Mouse (Mus musculus) cerebellum, adult (tissue): ENCODE measurements around the gene Cpt1b.
"Not testable (repeated sequence)": the region's sequence is repeated elsewhere in the genome, so short reads cannot be mapped to it uniquely, and the experiment has no call there.

ENCODE experiments used
- ATAC-seq: cut with Nextera tagmentation; 2 replicates; pipeline ENCODE4 v1.9.2; 2017; ENCODE audit warnings: mild to moderate bottlenecking, moderate library complexity, mixed read lengths; ENCODE audit not compliant: insufficient number of reproducible peaks, low FRiP score, low TSS enrichment

Cpt1b gene

DNA sequence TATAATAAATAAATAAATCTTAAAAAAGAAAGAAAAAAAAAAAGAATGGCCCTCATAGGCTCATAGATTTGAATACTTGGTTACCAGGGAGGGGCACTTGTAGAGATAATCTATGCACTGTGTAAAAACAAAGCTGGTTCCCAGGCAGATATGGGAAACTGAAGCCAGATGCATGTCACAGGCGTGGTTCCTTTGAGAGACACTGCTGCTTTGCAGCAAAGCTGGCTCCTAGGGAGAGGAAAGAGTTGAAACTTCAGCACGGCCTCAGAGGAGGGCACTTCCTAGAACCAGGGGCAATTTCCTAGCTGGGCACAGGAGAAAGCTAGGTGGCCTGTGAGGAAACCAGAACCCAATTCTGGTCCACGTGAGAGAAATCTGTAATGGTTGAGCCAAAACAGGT lies 8.5 kb upstream of the Cpt1b start:
- ATAC-seq, result no peak

DNA sequence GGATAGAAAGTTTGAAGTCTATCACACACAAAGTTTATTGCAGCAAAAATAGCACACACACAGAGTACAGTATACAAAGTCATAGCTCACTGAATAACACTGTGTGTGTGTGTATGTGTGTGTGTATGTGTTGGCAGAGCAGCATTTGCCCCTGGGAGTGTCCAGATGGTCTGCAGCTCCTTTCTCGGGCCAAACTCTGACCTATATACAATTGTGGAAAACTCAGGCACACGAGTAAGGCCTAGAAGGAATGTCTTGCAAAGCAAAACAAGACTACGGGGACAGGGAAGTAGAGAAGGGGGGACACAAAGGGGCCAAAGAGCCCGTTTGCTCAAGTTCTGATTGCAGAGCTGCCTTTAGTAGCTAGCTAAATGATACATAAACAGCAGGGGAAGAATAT lies 7.3 kb upstream of the Cpt1b start:
- no peak for ATAC-seq

DNA sequence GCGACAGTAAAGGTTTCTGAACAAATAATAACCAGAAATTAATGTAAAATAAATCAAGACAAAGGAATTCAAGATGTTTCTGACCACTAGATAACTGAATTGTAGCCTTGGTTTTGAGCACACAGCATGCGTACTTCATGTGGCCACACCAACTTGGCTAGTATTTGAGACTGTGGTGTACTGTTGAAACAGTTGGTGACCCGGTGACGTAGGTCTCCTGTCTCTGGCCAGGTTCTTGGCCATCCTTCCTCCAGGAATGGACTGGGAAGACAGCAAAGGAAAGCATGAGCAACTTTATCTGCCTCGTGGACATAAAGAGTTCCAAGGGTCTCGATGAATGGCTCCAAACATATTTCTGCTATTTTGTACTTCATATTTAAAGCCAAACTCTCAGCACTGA lies 6.1 kb upstream of the Cpt1b start:
- ATAC-seq, result no peak

DNA sequence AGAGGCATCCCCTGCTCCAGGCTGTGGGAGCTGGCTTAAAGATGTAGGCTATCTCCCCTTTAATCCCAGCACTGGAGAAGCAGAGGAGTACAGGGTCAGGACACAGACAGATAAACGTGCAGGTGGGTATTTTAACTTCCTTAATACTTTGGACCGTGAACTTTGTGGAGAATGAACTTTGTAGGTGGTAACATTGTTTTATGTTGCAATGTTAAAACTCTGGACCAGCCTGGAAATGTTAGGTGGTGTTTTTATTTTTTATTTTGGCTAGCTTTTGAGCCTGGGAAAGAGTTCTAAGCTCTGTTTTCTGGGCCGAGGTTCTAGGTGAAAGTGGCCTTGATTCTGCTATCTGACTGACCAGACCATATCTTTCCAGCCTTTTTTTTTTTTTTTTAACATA lies 5.6 kb upstream of the Cpt1b start:
- ATAC-seq, result no peak

DNA sequence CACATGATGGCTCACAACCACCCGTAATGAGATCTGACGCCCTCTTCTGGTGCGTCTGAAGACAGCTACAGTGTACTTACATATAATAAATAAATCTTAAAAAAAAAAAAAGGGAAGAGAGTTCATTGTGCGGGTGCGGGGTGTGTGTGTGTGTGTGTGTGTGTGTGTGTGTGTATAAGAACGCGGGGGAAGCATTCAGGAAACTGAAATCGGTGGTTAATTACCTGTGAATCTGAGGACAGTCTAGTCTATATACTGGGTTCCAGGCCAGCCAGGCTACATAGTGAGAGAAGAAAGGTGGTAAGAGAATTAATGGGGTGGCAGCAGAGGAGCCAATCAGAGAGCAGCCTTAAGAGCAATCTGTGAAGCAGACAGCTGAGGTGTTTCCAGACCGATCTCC lies 5.1 kb upstream of the Cpt1b start:
- not testable (repeated sequence) for ATAC-seq

DNA sequence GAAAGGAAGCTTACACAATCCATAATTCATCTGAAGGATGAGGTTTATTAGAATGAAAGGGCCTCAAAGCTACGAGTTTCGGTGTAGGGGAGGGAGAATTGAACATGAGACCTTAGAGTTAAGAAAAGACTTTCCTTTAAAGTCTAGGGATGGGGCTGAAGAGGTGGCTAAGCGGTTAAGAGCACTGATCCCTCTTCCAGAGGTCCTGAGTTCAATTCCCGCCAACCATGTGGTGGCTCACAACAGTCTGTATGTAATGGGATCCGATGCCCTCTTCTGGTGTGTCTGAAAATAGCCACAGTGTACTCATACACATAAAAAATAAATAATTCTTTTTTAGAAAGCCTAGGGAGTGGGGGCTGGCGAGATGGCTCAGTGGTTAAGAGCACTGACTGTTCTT lies 4.7 kb upstream of the Cpt1b start:
- ATAC-seq, result no peak

DNA sequence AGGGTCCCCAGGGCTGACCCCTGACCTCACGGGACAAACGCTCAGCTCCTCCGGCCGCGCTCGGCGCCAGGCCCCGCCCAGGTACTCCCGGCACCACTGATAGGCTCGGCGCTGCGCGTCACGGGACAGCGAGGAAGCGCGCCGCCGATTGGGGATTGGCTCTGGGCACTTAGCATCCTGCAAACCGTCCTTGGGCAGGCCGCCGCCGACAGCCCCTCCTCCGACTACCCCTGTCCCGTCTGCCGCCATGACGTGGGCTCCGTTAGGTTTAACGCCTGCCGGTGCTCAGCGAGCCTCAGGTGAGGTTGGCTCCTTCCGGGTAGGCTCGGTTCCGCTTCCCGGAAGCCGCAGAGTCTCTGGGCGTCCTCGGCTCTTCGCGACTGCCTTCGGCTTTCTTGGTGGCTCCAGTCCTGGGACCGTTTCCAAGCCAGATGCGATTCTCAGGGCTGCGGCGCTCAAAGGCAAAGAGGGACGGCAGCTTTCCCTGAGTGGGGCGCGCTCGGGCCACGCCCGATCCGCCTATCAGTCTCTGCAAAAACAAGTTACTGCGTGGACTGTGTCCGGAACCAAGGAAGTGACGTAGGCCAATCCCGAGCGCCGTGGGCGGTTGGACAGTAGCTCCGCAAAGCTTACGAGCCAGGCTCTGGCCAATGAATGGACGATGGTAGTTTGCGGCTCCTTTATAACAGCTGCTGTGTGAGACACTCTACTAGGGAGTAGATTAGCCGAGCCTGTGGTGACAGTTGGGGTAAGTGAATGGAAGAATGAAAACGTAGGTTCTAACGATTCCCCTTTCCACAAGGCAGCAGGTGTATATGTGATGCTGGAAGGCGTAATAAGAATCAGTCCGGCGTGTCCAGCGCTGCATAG lies 3.9 kb upstream of the Cpt1b start, which contains the start of the genes C730034F03Rik, Gm44502 and Chkb:
C730034F03Rik (plus strand) TSS at position 238 of the 870 bp plus-strand sequence.
Gm44502 (minus strand) TSS at position 345 of the 870 bp plus-strand sequence.
Chkb (minus strand) TSS at position 557 of the 870 bp plus-strand sequence.
- peak; percentile 87 for ATAC-seq

DNA sequence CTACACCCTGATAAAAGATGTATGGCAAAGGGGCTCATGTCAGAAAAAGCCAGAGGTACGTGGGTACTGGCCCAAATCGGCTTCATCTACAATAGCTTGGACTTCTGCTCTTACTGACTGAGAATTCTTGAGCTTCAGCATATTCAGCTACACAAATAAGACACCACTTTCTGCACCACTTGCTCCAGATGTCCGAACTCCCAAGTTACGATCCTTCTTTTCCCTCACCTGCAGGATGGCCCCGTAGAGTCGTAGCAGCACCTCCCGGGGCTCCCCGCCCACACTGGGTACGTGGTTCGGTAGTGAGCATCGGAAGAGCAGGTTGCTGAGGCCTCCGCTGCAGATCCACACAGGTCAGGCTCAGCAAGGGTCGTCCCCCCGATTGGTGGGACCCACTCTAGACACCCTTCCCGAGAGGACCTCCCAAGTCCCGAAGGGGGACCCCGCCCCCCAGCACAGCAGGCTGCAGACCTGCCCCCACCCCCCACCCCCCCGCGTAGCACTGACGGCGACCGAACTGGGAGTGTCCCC lies 3.2 kb upstream of the Cpt1b start:
- no peak for ATAC-seq

DNA sequence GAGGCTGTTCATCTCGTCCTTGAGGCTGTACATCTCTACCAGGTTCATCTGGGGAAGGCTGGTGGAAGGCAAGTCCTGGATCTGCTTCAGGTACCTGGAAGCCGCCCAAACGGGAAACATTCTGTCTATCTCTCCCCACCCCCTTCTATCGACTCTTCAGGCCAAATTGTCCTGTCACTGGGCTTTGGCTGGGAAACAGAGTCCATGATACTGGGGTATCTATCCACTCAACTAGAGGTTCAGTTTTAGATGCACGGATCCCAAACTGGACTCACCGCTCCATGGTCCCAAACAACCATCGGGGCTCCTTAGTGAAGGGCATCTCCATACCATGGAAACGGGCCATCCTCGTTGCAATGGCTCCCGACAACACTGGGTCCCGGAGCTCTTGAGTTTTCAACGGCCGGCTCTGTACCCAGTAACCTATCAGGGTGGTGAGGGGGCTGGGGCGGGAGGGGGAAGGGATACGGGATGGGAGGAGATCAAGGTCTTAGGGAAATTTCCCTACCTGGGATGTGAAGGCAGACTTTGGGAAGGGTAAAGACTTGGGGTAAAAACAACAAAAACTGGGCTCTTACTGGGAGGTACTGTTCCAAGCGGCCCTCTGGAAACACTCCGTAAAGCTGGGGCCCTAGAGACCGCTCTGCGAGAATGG lies 2.6 kb upstream of the Cpt1b start:
- no peak for ATAC-seq

DNA sequence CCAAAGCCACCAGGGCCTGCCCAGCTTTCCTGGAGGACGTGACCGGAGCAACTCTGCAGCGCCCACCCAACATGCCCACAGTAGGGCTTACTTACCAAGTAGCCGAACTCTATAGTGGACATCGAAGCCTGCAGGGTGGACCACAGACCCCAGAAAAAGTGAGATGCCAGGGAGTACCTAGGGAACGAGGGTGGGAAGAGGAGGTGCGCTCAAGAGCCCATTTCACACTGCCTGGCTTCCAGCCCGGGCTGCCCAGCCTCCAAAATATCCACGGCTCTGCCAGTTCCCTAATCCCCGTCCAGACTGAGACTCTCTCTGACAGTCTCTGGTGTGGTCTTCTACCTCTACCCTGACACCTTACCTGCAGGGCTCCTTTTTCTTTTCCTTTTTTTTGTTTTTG lies 1.1 kb upstream of the Cpt1b start:
- no peak for ATAC-seq

DNA sequence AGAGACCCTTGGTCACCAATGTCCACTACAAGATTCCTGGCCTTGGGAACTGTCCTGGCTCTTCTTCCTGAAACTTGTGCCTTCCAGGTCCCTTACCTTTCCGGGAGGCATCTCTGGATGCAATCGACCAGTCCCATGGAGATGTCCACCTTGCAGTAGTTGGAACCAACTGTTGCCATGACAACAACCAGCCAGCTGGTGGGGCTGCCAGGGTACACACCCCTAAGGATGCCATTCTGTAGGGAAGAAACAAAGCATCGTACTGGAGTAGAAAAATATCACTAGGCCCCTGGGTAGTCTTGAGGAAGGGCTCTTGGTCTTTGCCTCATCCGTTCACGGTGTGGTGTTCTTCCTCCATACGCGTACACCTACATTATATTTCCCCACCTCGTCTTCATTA lies 1.0 kb downstream of the Cpt1b start:
- ATAC-seq, result no peak

DNA sequence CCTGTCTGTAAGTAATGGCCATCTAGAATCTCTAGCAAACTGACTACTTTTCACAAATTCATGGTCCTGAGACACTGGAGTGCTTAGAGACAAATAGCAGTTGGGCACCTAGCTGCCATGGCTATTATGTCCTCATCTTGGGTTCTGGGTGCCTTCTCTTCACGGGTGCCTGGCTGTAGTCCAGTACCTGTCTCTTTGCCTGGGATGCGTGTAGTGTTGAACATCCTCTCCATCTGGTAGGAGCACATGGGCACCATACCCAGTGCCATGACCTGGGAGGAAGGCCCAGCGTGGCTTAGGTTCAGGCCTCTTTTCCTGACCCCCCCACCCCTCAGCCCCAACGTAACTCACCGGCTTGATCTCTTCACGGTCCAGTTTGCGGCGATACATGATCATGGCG lies 3.7 kb downstream of the Cpt1b start:
- no peak for ATAC-seq

DNA sequence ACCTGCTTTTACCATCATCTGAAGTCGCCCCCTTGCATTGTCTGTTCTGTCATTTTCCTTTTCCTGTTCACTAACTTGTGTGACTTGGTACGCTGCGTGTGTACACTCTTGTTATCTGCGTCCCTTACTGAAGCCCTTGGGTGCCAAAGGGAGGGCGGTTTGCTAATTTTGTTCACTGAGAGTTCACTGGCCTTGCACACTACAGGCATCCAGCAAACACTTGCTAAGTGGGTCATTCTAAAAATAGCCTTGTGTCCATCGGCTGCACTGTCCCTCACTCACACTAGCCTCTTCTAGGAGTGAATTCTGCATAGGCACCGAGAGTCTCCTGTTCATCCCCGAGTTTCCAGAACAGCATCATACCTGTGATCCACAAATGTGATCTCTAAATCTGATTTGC lies 10.4 kb downstream of the Cpt1b start:
- ATAC-seq, result no peak; the same call in 1 of the 2 replicates

DNA sequence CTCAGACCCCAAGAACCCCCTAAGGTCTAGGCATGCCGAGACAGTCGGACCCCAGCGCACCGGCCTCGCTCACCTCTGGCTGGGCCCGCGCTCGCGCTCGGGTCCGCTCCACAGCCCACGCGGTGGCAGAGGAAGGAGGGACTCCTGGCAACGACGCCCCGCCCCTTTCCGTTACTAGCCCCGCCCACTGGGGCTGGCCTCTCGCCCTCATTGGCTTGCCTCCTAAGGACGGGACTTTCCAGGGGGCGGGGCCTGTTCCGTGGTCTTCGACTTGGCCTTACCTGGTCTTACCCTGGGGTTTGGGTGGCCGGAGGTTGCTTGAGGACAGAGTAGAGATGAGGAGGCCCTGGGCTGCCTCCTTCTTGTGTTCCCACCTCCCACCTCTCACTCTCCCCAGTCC lies 15.5 kb downstream of the Cpt1b start, which contains the start of gene Syce3:
Syce3 (minus strand) TSS at position 386 of the 400 bp plus-strand sequence.
- ATAC-seq, result no peak

DNA sequence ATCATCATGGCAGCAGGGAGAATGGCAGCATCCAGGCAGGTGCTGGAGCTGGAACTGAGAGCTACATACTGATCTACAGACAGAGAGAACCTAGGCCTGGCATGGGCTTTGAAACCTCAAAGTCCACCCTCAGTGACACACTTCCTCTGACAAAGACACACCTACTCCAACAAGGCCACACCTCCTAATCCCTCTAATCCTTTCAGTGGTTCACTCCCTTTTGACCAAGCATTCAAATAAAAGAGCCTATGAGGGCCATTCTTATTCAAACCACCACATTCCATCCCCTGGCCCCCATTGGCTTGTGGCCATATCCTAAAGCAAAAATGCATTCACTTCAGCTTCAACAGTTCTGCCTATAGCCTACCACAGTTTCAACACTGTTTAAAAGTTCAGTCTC lies 19.0 kb downstream of the Cpt1b start:
- no peak for ATAC-seq

DNA sequence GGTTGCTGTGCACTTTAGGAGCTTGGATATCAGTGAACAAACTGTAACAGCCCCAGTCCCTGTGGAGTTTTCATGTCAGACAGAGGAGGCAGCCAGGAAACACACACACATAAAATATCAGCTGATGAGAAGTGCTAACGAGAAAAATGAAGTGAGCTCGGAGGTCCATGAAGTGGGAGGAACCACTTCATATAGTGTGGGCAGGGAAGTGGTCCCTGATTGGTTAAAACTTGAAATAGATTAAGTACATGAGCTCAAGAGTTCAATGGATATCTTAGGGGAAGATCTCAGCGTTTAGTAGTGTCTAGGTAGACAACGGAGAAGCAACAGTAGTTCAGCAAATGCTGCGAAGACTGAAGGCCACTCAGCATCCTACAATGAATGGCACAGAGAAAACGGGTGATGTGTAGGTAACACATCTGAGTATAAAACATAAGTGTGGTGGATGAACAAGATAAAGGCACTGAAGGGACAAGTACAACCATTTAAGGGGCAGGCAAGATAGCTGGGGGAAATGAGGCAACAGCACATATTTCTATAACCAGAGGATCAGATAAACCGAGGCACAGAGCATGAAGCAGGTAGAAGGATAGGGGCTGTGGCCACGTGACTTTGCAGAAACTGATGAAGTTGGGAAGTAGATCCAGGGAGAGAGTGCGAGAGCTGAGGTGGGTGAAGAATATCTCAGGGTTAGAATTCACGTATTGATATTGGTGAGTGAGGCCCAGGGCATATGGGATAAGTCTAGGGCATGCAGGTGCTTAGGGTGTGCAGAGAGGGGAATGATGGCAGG lies 20.6 kb downstream of the Cpt1b start:
- no peak for ATAC-seq

DNA sequence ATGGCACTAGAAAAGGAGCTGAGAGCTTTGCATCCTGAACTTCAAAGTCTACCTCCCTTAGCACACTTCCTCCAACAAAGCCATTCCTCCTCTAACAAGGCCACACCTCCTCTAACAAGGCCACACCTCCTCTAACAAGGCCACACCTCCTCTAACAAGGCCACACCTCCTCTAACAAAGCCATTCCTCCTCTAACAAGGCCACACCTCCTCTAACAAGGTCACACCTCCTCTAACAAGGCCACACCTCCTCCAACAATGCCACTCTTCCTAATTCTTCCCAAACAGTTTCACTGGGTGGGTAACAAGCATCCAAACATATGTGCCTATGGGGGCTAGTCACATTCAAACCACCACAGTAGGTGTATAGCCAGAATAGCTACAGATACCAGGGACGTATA lies 23.2 kb downstream of the Cpt1b start:
- ATAC-seq, result no peak

DNA sequence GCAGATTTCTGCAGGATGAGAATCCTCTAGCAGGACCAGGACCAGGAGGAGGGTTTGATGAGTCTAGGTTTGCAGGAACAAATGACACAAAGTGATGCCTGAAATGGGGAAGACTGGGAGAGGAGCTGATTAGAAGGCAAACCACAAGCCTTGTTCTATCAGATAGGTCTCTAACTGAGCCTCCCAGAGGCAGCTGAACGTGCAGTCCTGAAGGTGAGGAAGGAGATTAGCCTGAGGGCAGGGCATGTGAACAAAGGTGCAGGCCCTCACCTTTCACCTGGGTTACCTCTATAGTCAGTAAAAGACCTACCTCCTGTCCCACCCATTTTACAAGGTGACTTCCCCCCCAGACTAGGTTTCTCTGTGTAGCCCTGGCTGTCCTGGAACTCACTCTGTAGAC lies 25.9 kb downstream of the Cpt1b start:
- ATAC-seq, result no peak

DNA sequence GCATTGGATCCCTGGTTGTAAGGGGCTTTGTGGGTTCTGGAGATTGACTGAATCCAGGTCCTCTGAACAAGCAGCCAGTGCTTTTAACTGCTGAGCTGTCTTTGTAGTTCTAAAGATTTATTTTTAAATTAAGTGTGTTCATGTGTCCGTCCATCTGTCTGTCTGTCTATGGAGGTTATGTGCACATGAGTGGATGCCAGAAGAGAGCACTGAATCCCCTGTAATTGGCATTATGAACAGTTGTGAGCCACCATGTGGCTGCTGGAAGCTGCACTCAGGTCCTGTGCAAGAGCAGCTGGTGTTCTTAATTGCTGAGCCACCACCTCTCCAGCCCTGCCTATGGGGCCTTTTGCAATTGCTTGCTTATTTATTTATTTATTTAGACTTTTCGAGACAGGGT lies 27.5 kb downstream of the Cpt1b start:
- no peak for ATAC-seq

DNA sequence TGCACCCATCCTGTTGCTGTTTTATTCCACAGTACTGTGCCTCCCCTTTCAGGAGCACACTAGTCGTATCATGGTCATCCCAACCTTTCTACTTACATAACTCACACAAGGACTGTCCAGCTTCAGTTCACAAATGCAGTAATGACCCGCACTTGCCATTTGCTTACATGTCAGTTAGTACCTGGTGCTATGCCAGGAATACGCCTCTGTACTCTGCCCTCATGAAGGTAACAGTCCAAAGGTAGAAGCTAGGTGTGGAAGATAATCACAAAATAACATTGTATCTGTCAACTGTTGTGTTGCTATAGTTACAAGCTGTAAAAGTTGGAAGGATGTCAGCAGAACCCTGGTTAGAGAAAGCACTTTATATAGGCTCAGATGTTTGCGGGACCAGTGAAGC lies 28.8 kb downstream of the Cpt1b start:
- no peak for ATAC-seq

DNA sequence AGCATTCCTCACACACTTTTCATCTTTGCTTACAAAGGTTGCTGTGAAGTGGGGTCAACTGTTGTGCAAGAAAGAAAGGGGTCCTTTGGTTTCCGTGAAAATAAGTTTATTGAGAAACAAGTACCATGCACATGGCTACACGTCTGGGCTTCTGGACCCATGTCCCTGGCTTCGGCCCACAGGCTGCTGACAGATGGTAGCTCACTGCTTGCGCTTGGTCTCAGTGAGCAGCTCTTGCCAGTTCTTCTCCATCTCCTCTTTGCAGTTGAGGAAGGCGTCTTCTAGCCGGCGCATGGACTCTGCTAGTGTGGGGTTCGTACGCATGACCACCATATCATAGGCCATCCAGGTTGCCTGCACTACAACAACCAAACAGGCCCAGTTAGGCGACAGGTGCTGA lies 35.6 kb downstream of the Cpt1b start:
- ATAC-seq, result no peak
